Mouse (Mus musculus) hindbrain, embryonic 11.5 days (tissue): ENCODE results near the gene Zfp747. TPM values are rescaled to one million over a fixed set of nuclear protein-coding genes. Genes with fewer than 3 reads are reported as not detected.
"Not testable (repeated sequence)": the region's sequence is repeated elsewhere in the genome, so short reads cannot be mapped to it uniquely, and the experiment has no call there.

Experiments used
- ATAC-seq: fragments of 200-750 bp; cut with Nextera tagmentation; 2 replicates; pipeline ENCODE4 v1.8.0; 2017; ENCODE audit warnings: mild to moderate bottlenecking, moderate TSS enrichment, moderate library complexity; ENCODE audit not compliant: low FRiP score
- DNase-seq: peaks from one replicate; pipeline ENCODE4 v3.0.0-alpha.2; 2015; ENCODE audit warnings: low spot score
- H3K27ac ChIP-seq: fragments of 300-500 bp; sonication (generic); 2 replicates; pipeline ENCODE4 v1.5.1; 2014; ENCODE audit warnings: mild to moderate bottlenecking, low read depth, low read length
- H3K27me3 ChIP-seq: fragments of 300-500 bp; sonication (generic); 2 replicates; pipeline ENCODE4 v1.6.1; 2014; ENCODE audit warnings: mild to moderate bottlenecking, low read length, moderate library complexity, mixed read lengths; ENCODE audit not compliant: control insufficient read depth, insufficient read depth
- H3K36me3 ChIP-seq: fragments of 300-500 bp; sonication (generic); 2 replicates; pipeline ENCODE4 v1.6.1; 2014; ENCODE audit warnings: mild to moderate bottlenecking, low read length, moderate library complexity, mixed read lengths; ENCODE audit not compliant: control insufficient read depth, insufficient read depth
- H3K4me1 ChIP-seq: fragments of 300-500 bp; sonication (generic); replicated peaks from 2 replicates; pipeline ENCODE4 v1.6.1; 2014; ENCODE audit warnings: low read length, mixed read lengths; ENCODE audit not compliant: control insufficient read depth, insufficient read depth
- H3K4me2 ChIP-seq: fragments of 300-500 bp; sonication (generic); replicated peaks from 2 replicates; pipeline ENCODE4 v1.6.1; 2014; ENCODE audit warnings: mild to moderate bottlenecking, low read depth, low read length
- H3K4me3 ChIP-seq: fragments of 300-500 bp; sonication (generic); 2 replicates; pipeline ENCODE4 v1.5.1; 2014; ENCODE audit warnings: low read depth, low read length
- H3K9ac ChIP-seq: fragments of 300-500 bp; sonication (generic); 2 replicates; pipeline ENCODE4 v1.6.1; 2014; ENCODE audit warnings: low read depth, low read length
- H3K9me3 ChIP-seq: fragments of 300-500 bp; sonication (generic); 2 replicates; pipeline ENCODE4 v1.6.1; 2016; ENCODE audit warnings: low read length; ENCODE audit not compliant: control insufficient read depth
- WGBS: fragments of 180-500 bp; shearing (Covaris S2); extraction: QIAGEN DNeasy Blood & Tissue Kit; methylation state at CpG from one replicate; pipeline ENCODE4 v1.1.7; 2014; 5-methylcytosine and 5-hydroxymethylcytosine counted together
- polyA plus RNA-seq: library from polyadenylated mRNA; unstranded; fragments of >200 nt; fragmentation: Nextera tagmentation; extraction: Ambion mirVana; gene quantifications from 2 replicates; pipeline ENCODE4 v1.2.1, GENCODE M21; 2014

Zfp747 gene
- polyA plus RNA-seq, 1 experiment from 2014 or later: 6.7 TPM

- not testable (repeated sequence) for H3K4me1 ChIP-seq, H3K4me3 ChIP-seq, H3K27me3 ChIP-seq, H3K36me3 ChIP-seq, H3K9ac ChIP-seq, ATAC-seq, H3K9me3 ChIP-seq, H3K27ac ChIP-seq
- 22% methylated on average over 13 of the region's 13 CpGs for WGBS
- H3K4me2 ChIP-seq: 0 out of 2 replicates have a peak overlapping the region, but pooled peaks have one; percentile 11
- peak; percentile 73 for DNase-seq
These were observed 13.4 kb downstream of the Zfp747 start for GRCm38 (mm10) chr7:127362418-127362817.

GRCm38 (mm10) chr7:127361449-127361848, 14.4 kb downstream of the Zfp747 start:
- Histone ChIP-seq H3K4me2 (no peak overlapping the region), H3K4me1 (no peaks in the 10 kb centered on the region), H3K9me3 (no peaks in the 10 kb centered on the region), H3K27ac (no peak overlapping the region), H3K4me3 (no peak overlapping the region), H3K27me3 (0 out of 2 replicates have a peak, but pooled peaks cover 2% of the 10 kb centered on the region), H3K36me3 (no peaks in the 10 kb centered on the region), H3K9ac (no peak overlapping the region)
- DNase-seq (no peak), ATAC-seq (no peak)
- 39% methylated on average over 13 of the region's 13 CpGs for WGBS

- Histone ChIP-seq H3K4me3 (no peak overlapping the region), H3K27ac (no peak overlapping the region), H3K4me2 (no peak overlapping the region), H3K4me1 (no peaks in the 10 kb centered on the region), H3K36me3 (no peaks in the 10 kb centered on the region), H3K9me3 (no peaks in the 10 kb centered on the region), H3K27me3 (0 out of 2 replicates have a peak, but pooled peaks cover 2% of the 10 kb centered on the region), H3K9ac (no peak overlapping the region)
- ATAC-seq (no peak), DNase-seq (no peak)
- 79% methylated on average over 4 of the region's 4 CpGs for WGBS
These were observed 15.6 kb downstream of the Zfp747 start for GRCm38 (mm10) chr7:127360265-127360664.

- H3K27me3 ChIP-seq: 0 out of 2 replicates have a peak, but pooled peaks cover 2% of the 10 kb centered on the region
- WGBS: 66% methylated on average over 4 of the region's 4 CpGs
- no peak overlapping the region for H3K4me2 ChIP-seq
- no peak overlapping the region for H3K9ac ChIP-seq
- H3K4me1 ChIP-seq: no peaks in the 10 kb centered on the region
- H3K9me3 ChIP-seq: no peaks in the 10 kb centered on the region
- no peak overlapping the region for H3K27ac ChIP-seq
- no peaks in the 10 kb centered on the region for H3K36me3 ChIP-seq
- ATAC-seq: no peak
- DNase-seq: no peak
- no peak overlapping the region for H3K4me3 ChIP-seq
These were observed 17.4 kb downstream of the Zfp747 start for GRCm38 (mm10) chr7:127358472-127358871.

GRCm38 (mm10) chr7:127357871-127358270, 18.0 kb downstream of the Zfp747 start:
- ATAC-seq (no peak), DNase-seq (no peak)
- H3K9ac ChIP-seq: no peak overlapping the region
- no peaks in the 10 kb centered on the region for H3K9me3 ChIP-seq
- no peaks in the 10 kb centered on the region for H3K36me3 ChIP-seq
- H3K4me2 ChIP-seq: no peak overlapping the region
- H3K27me3 ChIP-seq: no peaks in the 10 kb centered on the region
- WGBS: 64% methylated on average over 2 of the region's 2 CpGs
- H3K4me1 ChIP-seq: no peaks in the 10 kb centered on the region
- H3K27ac ChIP-seq: no peak overlapping the region
- H3K4me3 ChIP-seq: no peak overlapping the region

- ATAC-seq (no peak), DNase-seq (no peak)
- Histone ChIP-seq H3K4me2 (no peak overlapping the region), H3K36me3 (no peaks in the 10 kb centered on the region), H3K9ac (no peak overlapping the region), H3K27me3 (no peaks in the 10 kb centered on the region), H3K4me1 (no peaks in the 10 kb centered on the region), H3K9me3 (no peaks in the 10 kb centered on the region), H3K27ac (no peak overlapping the region), H3K4me3 (no peak overlapping the region)
- whole genome bisulfite sequencing: 67% methylated on average over 3 of the region's 3 CpGs
These were observed 20.1 kb downstream of the Zfp747 start for GRCm38 (mm10) chr7:127355796-127356195.

GRCm38 (mm10) chr7:127351230-127352004, 24.4 kb downstream of the Zfp747 start:
- DNase-seq (no peak), ATAC-seq (no peak)
- no peaks in the 10 kb centered on the region for H3K36me3 ChIP-seq
- no peak overlapping the region for H3K4me2 ChIP-seq
- 90% methylated on average over 5 of the region's 5 CpGs for WGBS
- H3K9ac ChIP-seq: no peak overlapping the region
- H3K27ac ChIP-seq: no peak overlapping the region
- H3K9me3 ChIP-seq: no peaks in the 10 kb centered on the region
- no peaks in the 10 kb centered on the region for H3K4me1 ChIP-seq
- H3K4me3 ChIP-seq: no peak overlapping the region
- H3K27me3 ChIP-seq: no peaks in the 10 kb centered on the region

- no peak for DNase-seq
- Histone ChIP-seq H3K27me3 (no peaks in the 10 kb centered on the region), H3K36me3 (0 out of 2 replicates have a peak, but pooled peaks cover 2% of the 10 kb centered on the region), H3K27ac (no peak overlapping the region), H3K9ac (no peak overlapping the region), H3K9me3 (no peaks in the 10 kb centered on the region), H3K4me2 (peak overlapping the region; percentile 61), H3K4me3 (no peak overlapping the region), H3K4me1 (peaks cover 3% of the 10 kb centered on the region; the same call in 1 of the 2 replicates)
- WGBS: 18% methylated on average over 8 of the region's 8 CpGs
- no peak for ATAC-seq
These were observed 29.2 kb downstream of the Zfp747 start for GRCm38 (mm10) chr7:127346676-127347075.
